Mouse (Mus musculus) left cerebral cortex, adult 2 months (tissue): ENCODE results near the gene BC034090. TPM values are rescaled to one million over a fixed set of nuclear protein-coding genes. Genes with fewer than 3 reads are reported as not detected.
"Not testable (repeated sequence)": the region's sequence is repeated elsewhere in the genome, so short reads cannot be mapped to it uniquely, and the experiment has no call there.

Experiments used
- DNase-seq, 2 experiments: peaks; one replicate each; pipeline ENCODE4 v3.0.0; 2021 to 2022; ENCODE audit warnings: low spot score in 2 of 2, mixed read lengths in 1 of 2; ENCODE audit errors: extremely low spot score in 1 of 2
- H3K27ac ChIP-seq: fragments of 200-600 bp; 2 replicates; pipeline ENCODE4 v1.8.1; 2022
- H3K4me3 ChIP-seq: fragments of 200-600 bp; 2 replicates; pipeline ENCODE4 v1.8.1; 2022
- CTCF ChIP-seq: fragments of 200-600 bp; IDR thresholded peaks from 2 replicates; pipeline ENCODE4 v1.8.1; 2022; ENCODE audit warnings: antibody characterized with exemption, mild to moderate bottlenecking, moderate library complexity
- intact Hi-C: fragments of 180-260 bp; cut with DNase I; formaldehyde crosslinking; loops from one replicate; pipeline ENCODE4 v1.15.1; 2025
- long read RNA-seq, 2 experiments: library from polyadenylated mRNA; stranded (forward); transcript quantifications; one replicate each; pipeline ENCODE4 v2.0.0; 2021; ENCODE audit warnings: borderline mapping rate in 2 of 2
- total RNA-seq, 2 experiments: library from RNA; stranded (reverse); gene quantifications; 2 replicates each; pipeline ENCODE4 v1.2.3; 2021

BC034090 gene
- 10 to 100 TPM in 1 of 2 experiments, 1 to 10 TPM in 1; 9.9 to 14.7 TPM for total RNA-seq
- long read RNA-seq, experiment 1, full-length matches to known transcripts: 5 of 10 reads
- long read RNA-seq, experiment 1, partial matches to known transcripts: 2 of 10 reads
- long read RNA-seq, experiment 1, other reads (novel, unspliced or antisense): 3 of 10 reads
- long read RNA-seq, experiment 2, full-length matches to known transcripts: 4 of 11 reads
- long read RNA-seq, experiment 2, partial matches to known transcripts: 2 of 11 reads
- long read RNA-seq, experiment 2, other reads (novel, unspliced or antisense): 5 of 11 reads

GRCm38 (mm10) chr1:155243797-155244770 is at the start of gene BC034090:
BC034090 (minus strand) TSS chr1:155244444.
- Histone ChIP-seq H3K27ac (peak within 1 kb of the TSS; percentile 73), H3K4me3 (peak within 1 kb of the TSS; percentile 49)
- no peak for TF ChIP-seq CTCF
- intact Hi-C loops: no loop called here
- DNase-seq: no peak

- Histone ChIP-seq H3K27ac (no peak overlapping the region), H3K4me3 (no peak overlapping the region)
- TF ChIP-seq CTCF: peak; percentile 82
- DNase-seq: no peak
- intact Hi-C loops: loop anchor here (1.0 kb wide), 1 partner anchor 244 kb away; no protein-coding TSS in a partner anchor
Measured at GRCm38 (mm10) chr1:155293446-155293845, 49.2 kb upstream of the BC034090 start.

DNA sequence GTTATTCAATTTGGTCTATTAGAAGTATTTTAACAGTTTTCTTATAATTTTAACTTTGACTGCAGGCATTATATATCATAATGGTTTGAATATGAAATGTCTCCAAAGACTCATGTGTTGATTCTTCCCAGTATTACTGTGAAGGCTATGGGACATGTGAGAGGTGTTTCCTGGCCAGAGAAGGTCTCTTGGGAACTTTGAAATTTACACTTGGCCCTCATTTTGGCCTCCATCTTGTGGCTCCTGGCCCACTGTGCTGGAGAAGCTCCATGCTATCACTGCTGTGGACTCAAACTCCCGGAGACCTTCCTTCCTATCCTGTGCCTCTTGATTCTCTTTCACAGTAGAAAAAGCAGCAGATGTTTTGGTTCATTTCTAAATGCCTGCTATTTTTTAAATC is 45.2 kb upstream of the BC034090 start:
- Histone ChIP-seq H3K4me3 (no peak overlapping the region), H3K27ac (no peak overlapping the region)
- TF ChIP-seq CTCF: no peak
- no peak for DNase-seq
- intact Hi-C loops: loop anchor here (10.0 kb wide), 1 partner anchor 125 kb away; no protein-coding TSS in a partner anchor

- Histone ChIP-seq H3K27ac (no peak overlapping the region), H3K4me3 (no peak overlapping the region)
- DNase-seq: no peak
- intact Hi-C loops: loop anchor here (10.0 kb wide), 1 partner anchor 123 kb away; no protein-coding TSS in a partner anchor
- no peak for TF ChIP-seq CTCF
Measured at GRCm38 (mm10) chr1:155288033-155288432, 43.8 kb upstream of the BC034090 start.

DNA sequence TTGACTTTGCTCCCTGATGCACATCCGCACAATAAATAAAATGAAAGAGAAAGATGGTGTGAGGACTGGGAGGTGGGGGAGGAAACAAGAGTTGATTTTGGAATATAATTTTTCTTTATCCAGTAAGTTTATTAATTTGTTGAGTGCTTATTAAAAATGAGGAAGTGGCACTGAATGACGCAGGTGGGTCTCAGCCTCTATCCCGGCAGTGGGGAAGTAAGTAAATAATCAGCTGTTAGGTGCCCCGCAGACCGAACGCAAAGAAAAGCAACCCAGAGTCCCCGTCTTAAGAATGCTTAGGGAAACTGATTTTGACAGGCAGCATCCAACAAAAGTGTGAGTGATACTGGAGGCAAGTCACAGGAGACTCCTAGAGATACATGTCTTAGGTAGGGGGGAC is 39.6 kb upstream of the BC034090 start:
- Histone ChIP-seq H3K27ac (no peak overlapping the region), H3K4me3 (no peak overlapping the region)
- intact Hi-C loops: loop anchor here (5.0 to 10.0 kb wide), 3 partner anchors 119 to 497 kb away; no protein-coding TSS in a partner anchor
- no peak for DNase-seq
- no peak for TF ChIP-seq CTCF

- peak overlapping the region; percentile 76 for H3K27ac ChIP-seq
- no peak overlapping the region for H3K4me3 ChIP-seq
- peak; percentile 72 to 75 for DNase-seq
- intact Hi-C loops: loop anchor here (1.0 to 10.0 kb wide), 7 partner anchors 28 to 494 kb away; partner anchors contain the start of gene Ier5
- TF ChIP-seq CTCF: peak; percentile 89
Measured at GRCm38 (mm10) chr1:155281003-155281793, 37.0 kb upstream of the BC034090 start.

DNA sequence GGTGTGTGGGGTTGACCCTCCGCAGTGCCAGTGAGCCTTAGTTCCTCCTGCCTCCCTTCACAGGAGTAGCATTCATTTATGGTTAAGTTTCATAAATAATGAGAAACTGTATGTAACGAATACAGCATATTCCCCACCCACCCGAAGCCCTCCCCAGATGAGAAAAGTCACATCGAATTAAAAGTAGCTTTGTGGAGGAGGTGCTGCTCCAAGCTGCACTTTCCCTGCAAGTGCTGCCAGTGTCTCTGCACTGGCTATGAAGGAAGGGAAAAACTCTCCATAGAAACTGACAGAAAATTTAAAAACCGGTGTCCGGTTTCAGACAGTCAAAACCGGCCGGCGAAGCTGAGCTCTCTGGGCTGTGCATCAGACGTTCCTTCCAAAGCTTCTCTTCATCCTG is 36.1 kb upstream of the BC034090 start:
- H3K27ac ChIP-seq: peak overlapping the region; percentile 76
- intact Hi-C loops: loop anchor here (2.0 to 10.0 kb wide), 5 partner anchors 28 to 493 kb away; partner anchors contain the start of gene Ier5
- H3K4me3 ChIP-seq: no peak overlapping the region
- no peak for TF ChIP-seq CTCF
- DNase-seq: no peak

GRCm38 (mm10) chr1:155276381-155277033 is 32.3 kb upstream of the BC034090 start:
- no peak overlapping the region for H3K27ac ChIP-seq
- TF ChIP-seq CTCF: no peak
- no peak for DNase-seq
- no peak overlapping the region for H3K4me3 ChIP-seq
- intact Hi-C loops: no loop called here

DNA sequence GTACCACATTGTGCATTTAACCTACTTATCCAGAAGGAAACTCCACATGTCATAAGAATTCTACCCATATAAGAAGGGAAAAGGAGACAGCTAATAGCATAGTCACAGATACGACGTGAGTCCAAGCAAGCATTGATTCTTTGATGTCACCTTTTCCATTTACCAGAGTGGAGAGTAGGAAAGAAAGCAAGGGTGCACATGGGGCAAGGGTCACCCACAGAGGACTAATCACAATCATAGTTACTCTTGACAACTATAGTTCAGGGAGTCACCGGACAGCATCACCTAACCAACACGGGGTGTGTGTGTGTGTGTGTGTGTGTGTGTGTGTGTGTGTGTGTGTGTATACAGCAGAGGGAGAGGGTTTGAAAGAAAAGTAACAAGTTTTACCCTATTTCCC is 31.5 kb upstream of the BC034090 start:
- no peak for TF ChIP-seq CTCF
- Histone ChIP-seq H3K4me3 (no peak overlapping the region), H3K27ac (no peak overlapping the region)
- intact Hi-C loops: no loop called here
- DNase-seq: no peak

- DNase-seq: no peak
- TF ChIP-seq CTCF: no peak
- no peak overlapping the region for H3K4me3 ChIP-seq
- intact Hi-C loops: no loop called here
- H3K27ac ChIP-seq: no peak overlapping the region
Measured at GRCm38 (mm10) chr1:155274976-155275375, 30.7 kb upstream of the BC034090 start.

GRCm38 (mm10) chr1:155272953-155273352 is 28.7 kb upstream of the BC034090 start:
- intact Hi-C loops: no loop called here
- no peak for DNase-seq
- no peak overlapping the region for H3K27ac ChIP-seq
- H3K4me3 ChIP-seq: no peak overlapping the region
- TF ChIP-seq CTCF: no peak

DNA sequence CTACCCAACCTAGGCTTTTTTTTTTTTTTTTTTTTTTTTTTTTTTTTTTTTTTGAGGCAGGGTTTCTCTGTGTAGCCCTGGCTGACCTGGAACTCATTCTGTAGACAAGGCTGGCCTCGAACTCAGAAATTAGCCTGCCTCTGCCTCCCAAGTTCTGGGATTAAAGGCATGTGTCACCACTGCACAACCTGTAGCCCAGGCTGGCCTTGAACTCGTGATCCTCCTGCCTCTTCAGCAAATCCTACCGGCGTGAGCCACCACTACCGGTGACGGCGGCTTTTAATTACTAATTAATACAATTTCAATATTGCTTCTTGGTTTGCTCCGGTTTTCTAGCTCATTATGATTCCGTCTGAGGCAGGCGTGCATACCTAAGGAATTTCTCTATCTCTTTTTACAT is 18.3 kb upstream of the BC034090 start:
- DNase-seq, H3K27ac ChIP-seq, H3K4me3 ChIP-seq, intact Hi-C loops: not testable (repeated sequence)
